Mouse (Mus musculus) lung, postnatal 14 days (tissue): Measurements from ENCODE around the gene Cotl1.

ENCODE experiments used
- DNase-seq: peaks from one replicate; pipeline ENCODE4 v3.0.0; 2021

The Cotl1 gene

GRCm38 (mm10) chr8:119785764-119786405 lies 54.5 kb downstream of the Cotl1 start:
- DNase-seq, result no peak

- no peak for DNase-seq
These were observed 55.7 kb downstream of the Cotl1 start for GRCm38 (mm10) chr8:119784676-119785075.

GRCm38 (mm10) chr8:119784141-119784574 lies 56.2 kb downstream of the Cotl1 start:
- peak; percentile 21 for DNase-seq

- DNase-seq, result no peak
These were observed 56.8 kb downstream of the Cotl1 start for GRCm38 (mm10) chr8:119783579-119783978.

GRCm38 (mm10) chr8:119782715-119783114 lies 57.6 kb downstream of the Cotl1 start:
- peak; percentile 87 for DNase-seq

GRCm38 (mm10) chr8:119781086-119781840 lies 59.1 kb downstream of the Cotl1 start:
- DNase-seq, result peak; percentile 40

GRCm38 (mm10) chr8:119780402-119781049 lies 59.8 kb downstream of the Cotl1 start:
- DNase-seq, result no peak

GRCm38 (mm10) chr8:119779013-119779737 lies 61.2 kb downstream of the Cotl1 start:
- DNase-seq, result peak; percentile 88

- DNase-seq, result peak; percentile 100
These were observed 62.1 kb downstream of the Cotl1 start, which contains the start of gene Tldc1 for GRCm38 (mm10) chr8:119778263-119778662. TSS of gene Tldc1 (minus strand) at chr8:119778416.

- DNase-seq, result no peak
These were observed 62.6 kb downstream of the Cotl1 start for GRCm38 (mm10) chr8:119777765-119778164.

- DNase-seq, result no peak
These were observed 63.6 kb downstream of the Cotl1 start for GRCm38 (mm10) chr8:119776668-119777245.

GRCm38 (mm10) chr8:119765761-119766444 lies 74.4 kb downstream of the Cotl1 start:
- DNase-seq, result no peak

- DNase-seq, result no peak
These were observed 75.0 kb downstream of the Cotl1 start for GRCm38 (mm10) chr8:119765311-119765710.

GRCm38 (mm10) chr8:119762226-119763220 lies 77.8 kb downstream of the Cotl1 start:
- no peak for DNase-seq

- no peak for DNase-seq
These were observed 78.7 kb downstream of the Cotl1 start for GRCm38 (mm10) chr8:119761692-119762091.
